Mouse (Mus musculus): ENCODE data around the gene Slco1c1. TPM values are rescaled to one million over a fixed set of nuclear protein-coding genes. Genes with fewer than 3 reads are reported as not detected.

The Slco1c1 gene
- polyA plus RNA-seq, 1 experiment, result not detected

DNA sequence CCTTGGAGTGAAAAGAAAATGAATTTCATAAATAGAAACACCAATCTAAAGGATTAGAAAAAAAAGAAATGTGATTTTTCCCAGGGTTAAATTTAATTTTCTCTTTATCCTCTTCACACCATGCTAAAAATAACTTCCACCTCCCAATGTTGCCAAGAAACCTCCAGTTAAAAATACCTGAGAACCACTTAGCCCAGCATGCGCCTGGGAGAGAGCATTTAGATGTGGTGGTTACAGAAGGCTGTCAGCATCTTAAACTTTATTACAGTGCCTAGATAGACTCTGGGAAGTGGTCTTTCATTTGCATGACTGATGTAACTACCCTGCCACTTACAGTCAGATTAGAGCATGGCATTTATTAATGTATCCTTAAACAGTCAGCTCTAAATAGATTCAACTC, 17.0 kb downstream of the Slco1c1 start:
- 79% methylated on average over 1 of the region's 1 CpGs for WGBS
- DNase-seq (ENCODE audit: low read depth in 1 of 2, low spot score in 2 of 2), result no peak
- no peaks in the 10 kb centered on the region for H3K4me1 ChIP-seq (ENCODE audit: control insufficient read depth, insufficient read depth, insufficient read length)
- H3K27me3 ChIP-seq (ENCODE audit: control insufficient read depth, insufficient read depth, low read length), result no peaks in the 10 kb centered on the region
- H3K36me3 ChIP-seq (ENCODE audit: control insufficient read depth, insufficient read depth, low read length), result no peaks in the 10 kb centered on the region
- no peak overlapping the region for H3K27ac ChIP-seq (ENCODE audit: insufficient read depth, low read length)
- H3K4me3 ChIP-seq (ENCODE audit: extremely low read depth, insufficient read depth, insufficient read length), result no peak overlapping the region
- TF ChIP-seq CTCF (IDR thresholded peaks at IDR 0.05; ENCODE audit: extremely low read depth, insufficient read depth, insufficient read length, insufficient replicate concordance) (no peak), POLR2A (IDR thresholded peaks at IDR 0.05; ENCODE audit: low read depth, low read length) (no peak)

DNA sequence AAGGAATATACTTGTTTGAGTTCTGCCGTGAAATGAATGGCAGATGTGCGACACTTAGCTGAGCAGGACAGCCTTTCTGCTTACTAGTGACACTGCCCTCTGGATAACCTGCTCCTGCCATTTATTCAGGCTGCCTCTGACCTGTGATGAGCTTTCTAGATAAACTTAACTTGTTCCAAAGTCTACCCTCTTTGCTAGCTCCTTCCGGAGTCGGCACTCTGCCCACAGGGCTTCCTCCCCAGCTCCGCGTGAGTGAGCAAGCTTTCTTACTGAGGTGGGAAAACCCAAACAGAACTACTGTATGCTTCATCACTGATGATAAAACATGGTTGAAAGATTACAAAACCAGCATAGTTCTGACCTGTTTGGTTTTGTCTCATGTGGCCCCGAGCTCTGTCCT, 19.2 kb downstream of the Slco1c1 start:
- Histone ChIP-seq H3K4me1 (ENCODE audit: control insufficient read depth, insufficient read depth, insufficient read length) (no peaks in the 10 kb centered on the region), H3K27me3 (ENCODE audit: control insufficient read depth, insufficient read depth, low read length) (no peaks in the 10 kb centered on the region), H3K27ac (ENCODE audit: insufficient read depth, low read length) (no peak overlapping the region), H3K4me3 (ENCODE audit: extremely low read depth, insufficient read depth, insufficient read length) (no peak overlapping the region), H3K36me3 (ENCODE audit: control insufficient read depth, insufficient read depth, low read length) (no peaks in the 10 kb centered on the region)
- no peak for TF ChIP-seq POLR2A (IDR thresholded peaks at IDR 0.05; ENCODE audit: low read depth, low read length)
- no peak for TF ChIP-seq CTCF (IDR thresholded peaks at IDR 0.05; ENCODE audit: extremely low read depth, insufficient read depth, insufficient read length, insufficient replicate concordance)
- no peak for DNase-seq (ENCODE audit: low read depth in 1 of 2, low spot score in 2 of 2)
- 86% methylated on average over 7 of the region's 7 CpGs for WGBS

DNA sequence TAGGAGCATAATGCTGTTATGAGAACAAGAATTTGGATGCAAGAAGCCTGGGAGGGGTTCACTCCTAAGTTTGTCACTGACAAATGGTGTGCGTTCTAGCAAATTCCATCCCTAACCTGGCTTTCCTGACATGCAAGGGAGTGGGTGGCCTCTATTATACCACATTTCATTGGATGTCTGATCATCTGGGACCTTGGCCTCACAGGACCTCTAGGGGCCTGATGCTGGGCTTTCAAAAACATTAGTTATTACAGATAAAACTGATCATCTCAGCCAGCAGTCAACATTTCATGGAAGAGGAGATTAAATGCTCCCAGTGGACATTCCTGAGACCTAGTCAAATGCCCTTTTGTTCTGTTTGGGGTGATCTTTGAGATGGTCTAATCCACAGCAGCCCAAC, 34.0 kb downstream of the Slco1c1 start:
- no peaks in the 10 kb centered on the region for H3K4me1 ChIP-seq (ENCODE audit: control insufficient read depth, insufficient read depth, insufficient read length)
- 85% methylated on average over 1 of the region's 1 CpGs for WGBS
- no peak overlapping the region for H3K4me3 ChIP-seq (ENCODE audit: extremely low read depth, insufficient read depth, insufficient read length)
- DNase-seq (ENCODE audit: low read depth in 1 of 2, low spot score in 2 of 2), result no peak
- H3K36me3 ChIP-seq (ENCODE audit: control insufficient read depth, insufficient read depth, low read length), result no peaks in the 10 kb centered on the region
- no peaks in the 10 kb centered on the region for H3K27me3 ChIP-seq (ENCODE audit: control insufficient read depth, insufficient read depth, low read length)
- H3K27ac ChIP-seq (ENCODE audit: insufficient read depth, low read length), result no peak overlapping the region
- no peak for TF ChIP-seq CTCF (IDR thresholded peaks at IDR 0.05; ENCODE audit: extremely low read depth, insufficient read depth, insufficient read length, insufficient replicate concordance)
- no peak for TF ChIP-seq POLR2A (IDR thresholded peaks at IDR 0.05; ENCODE audit: low read depth, low read length)

DNA sequence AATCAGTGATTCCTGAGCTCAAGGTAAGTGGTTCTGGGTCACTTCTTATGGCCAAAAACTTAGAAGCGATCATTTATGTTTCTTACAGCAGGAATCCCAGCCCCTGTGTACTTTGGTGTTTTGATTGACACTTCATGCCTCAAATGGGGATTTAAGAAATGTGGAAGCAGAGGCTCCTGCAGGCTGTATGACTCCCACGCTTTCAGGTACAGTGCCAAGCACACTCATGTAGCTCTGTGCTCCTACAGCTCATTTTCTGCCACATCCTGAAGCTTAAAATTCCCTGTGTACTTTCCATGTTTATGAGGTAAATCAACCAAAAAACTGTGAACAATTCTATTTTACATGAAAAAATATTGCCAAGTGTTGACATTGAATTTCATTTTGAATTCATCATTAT, 43.2 kb downstream of the Slco1c1 start:
- Histone ChIP-seq H3K36me3 (ENCODE audit: control insufficient read depth, insufficient read depth, low read length) (no peaks in the 10 kb centered on the region), H3K4me3 (ENCODE audit: extremely low read depth, insufficient read depth, insufficient read length) (no peak overlapping the region), H3K27me3 (ENCODE audit: control insufficient read depth, insufficient read depth, low read length) (no peaks in the 10 kb centered on the region), H3K4me1 (ENCODE audit: control insufficient read depth, insufficient read depth, insufficient read length) (no peaks in the 10 kb centered on the region), H3K27ac (ENCODE audit: insufficient read depth, low read length) (no peak overlapping the region)
- TF ChIP-seq CTCF (IDR thresholded peaks at IDR 0.05; ENCODE audit: extremely low read depth, insufficient read depth, insufficient read length, insufficient replicate concordance) (no peak), POLR2A (IDR thresholded peaks at IDR 0.05; ENCODE audit: low read depth, low read length) (no peak)
- DNase-seq (ENCODE audit: low read depth in 1 of 2, low spot score in 2 of 2), result no peak
- 80% methylated on average over 2 of the region's 2 CpGs for WGBS

DNA sequence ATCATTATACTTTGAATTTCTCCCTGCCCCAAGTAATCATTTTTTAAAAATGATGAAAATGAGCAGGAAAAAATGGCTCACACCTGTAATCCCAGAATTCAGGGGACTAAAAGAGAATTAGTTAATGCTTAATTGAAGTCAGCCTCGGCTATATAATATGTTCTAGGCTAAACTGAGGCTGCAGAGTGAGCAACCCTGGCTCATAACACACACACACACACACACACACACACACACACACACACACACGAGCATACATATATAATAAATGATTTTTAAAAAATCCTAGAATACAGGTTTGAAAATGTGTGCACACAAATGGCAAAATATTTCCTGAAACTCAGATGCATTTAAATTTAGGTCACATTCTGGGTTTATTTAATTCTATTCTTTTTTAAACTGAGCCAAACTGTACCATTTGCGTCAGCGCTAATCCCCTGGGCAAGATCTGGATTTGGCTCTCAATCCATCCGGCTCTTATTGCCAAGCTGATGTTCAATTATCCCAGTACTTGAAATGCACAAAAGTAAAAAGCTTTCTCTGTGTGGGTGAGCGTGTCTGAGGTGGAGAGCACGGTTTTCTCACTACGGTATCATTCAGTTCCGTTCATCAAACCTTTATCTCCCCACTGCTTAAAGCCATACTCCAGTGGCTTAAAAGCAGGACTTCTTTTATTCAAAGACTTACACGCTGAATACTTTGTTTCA, 43.8 kb downstream of the Slco1c1 start:
- Histone ChIP-seq H3K27me3 (ENCODE audit: control insufficient read depth, insufficient read depth, low read length) (no peaks in the 10 kb centered on the region), H3K36me3 (ENCODE audit: control insufficient read depth, insufficient read depth, low read length) (no peaks in the 10 kb centered on the region), H3K4me3 (ENCODE audit: extremely low read depth, insufficient read depth, insufficient read length) (no peak overlapping the region), H3K4me1 (ENCODE audit: control insufficient read depth, insufficient read depth, insufficient read length) (no peaks in the 10 kb centered on the region), H3K27ac (ENCODE audit: insufficient read depth, low read length) (no peak overlapping the region)
- no peak for TF ChIP-seq POLR2A (IDR thresholded peaks at IDR 0.05; ENCODE audit: low read depth, low read length)
- no peak for TF ChIP-seq CTCF (IDR thresholded peaks at IDR 0.05; ENCODE audit: extremely low read depth, insufficient read depth, insufficient read length, insufficient replicate concordance)
- 88% methylated on average over 10 of the region's 10 CpGs for WGBS
- no peak for DNase-seq (ENCODE audit: low read depth in 1 of 2, low spot score in 2 of 2)

DNA sequence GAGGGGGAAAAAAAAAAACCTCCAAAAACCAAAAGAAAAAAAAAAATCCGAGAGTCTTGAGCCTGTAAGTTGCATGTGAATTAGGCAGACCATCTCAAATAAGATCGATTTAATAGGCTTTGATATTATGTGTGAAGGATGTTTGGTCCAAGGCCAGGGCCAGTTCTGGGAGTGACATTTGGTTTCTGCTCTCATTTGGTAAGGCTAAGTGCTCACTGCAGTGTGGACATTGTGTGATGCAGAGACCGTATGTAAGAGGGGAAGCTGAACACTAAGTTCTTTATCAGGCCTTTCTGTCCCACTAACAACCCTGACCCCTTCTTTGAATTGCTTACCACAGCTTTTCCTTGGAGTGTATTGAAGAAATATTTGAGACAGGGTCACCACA, 44.4 kb downstream of the Slco1c1 start:
- no peak for DNase-seq (ENCODE audit: low read depth in 1 of 2, low spot score in 2 of 2)
- WGBS, result 83% methylated on average over 3 of the region's 3 CpGs
- H3K4me3 ChIP-seq (ENCODE audit: extremely low read depth, insufficient read depth, insufficient read length), result no peak overlapping the region

DNA sequence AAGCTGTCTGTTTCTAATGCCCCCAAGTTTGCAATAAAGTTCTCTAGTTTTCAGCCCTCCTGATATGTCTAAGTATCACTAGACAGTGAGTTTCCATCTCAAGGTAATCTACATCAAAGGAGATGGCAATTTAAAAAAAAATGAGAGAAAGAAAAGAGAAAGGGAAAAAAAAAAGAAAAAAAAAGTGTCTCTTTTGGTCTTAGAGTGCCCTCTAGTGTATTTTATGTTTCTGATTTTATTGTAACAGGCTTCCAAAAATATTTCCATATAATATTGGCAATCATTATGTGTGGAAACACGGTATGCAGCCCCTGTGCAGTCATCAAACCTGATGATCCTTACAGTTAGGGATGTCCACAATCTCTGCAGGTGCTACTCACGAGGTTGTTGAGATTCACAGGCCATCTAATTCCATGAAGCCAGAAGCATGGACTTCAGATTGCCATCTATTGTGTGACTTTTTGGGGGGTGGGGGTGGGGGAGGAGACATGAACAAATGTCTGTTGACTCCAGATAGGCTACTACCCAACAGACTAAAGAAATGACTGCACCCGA, 52.6 kb downstream of the Slco1c1 start:
- 47% methylated on average over 3 of the region's 3 CpGs for WGBS

More for the DNA sequence above, 44.4 kb downstream of the Slco1c1 start:
- no peak overlapping the region for H3K27ac ChIP-seq (ENCODE audit: insufficient read depth, low read length)
- no peaks in the 10 kb centered on the region for H3K27me3 ChIP-seq (ENCODE audit: control insufficient read depth, insufficient read depth, low read length)
- no peaks in the 10 kb centered on the region for H3K4me1 ChIP-seq (ENCODE audit: control insufficient read depth, insufficient read depth, insufficient read length)
- TF ChIP-seq CTCF (IDR thresholded peaks at IDR 0.05; ENCODE audit: extremely low read depth, insufficient read depth, insufficient read length, insufficient replicate concordance), result no peak
- no peak for TF ChIP-seq POLR2A (IDR thresholded peaks at IDR 0.05; ENCODE audit: low read depth, low read length)
- no peaks in the 10 kb centered on the region for H3K36me3 ChIP-seq (ENCODE audit: control insufficient read depth, insufficient read depth, low read length)

More for the DNA sequence above, 52.6 kb downstream of the Slco1c1 start:
- no peaks in the 10 kb centered on the region for H3K4me1 ChIP-seq (ENCODE audit: control insufficient read depth, insufficient read depth, insufficient read length)
- no peak overlapping the region for H3K27ac ChIP-seq (ENCODE audit: insufficient read depth, low read length)
- no peak overlapping the region for H3K4me3 ChIP-seq (ENCODE audit: extremely low read depth, insufficient read depth, insufficient read length)
- no peak for TF ChIP-seq CTCF (IDR thresholded peaks at IDR 0.05; ENCODE audit: extremely low read depth, insufficient read depth, insufficient read length, insufficient replicate concordance)
- no peak for TF ChIP-seq POLR2A (IDR thresholded peaks at IDR 0.05; ENCODE audit: low read depth, low read length)
- no peak for DNase-seq (ENCODE audit: low read depth in 1 of 2, low spot score in 2 of 2)
- no peaks in the 10 kb centered on the region for H3K27me3 ChIP-seq (ENCODE audit: control insufficient read depth, insufficient read depth, low read length)
- H3K36me3 ChIP-seq (ENCODE audit: control insufficient read depth, insufficient read depth, low read length), result no peaks in the 10 kb centered on the region
